Mouse (Mus musculus) kidney, adult 2 months (tissue): ENCODE data around the gene Skp1a.

Experiments used
- CTCF ChIP-seq: fragments of 200-500 bp; conservative IDR thresholded peaks from 2 replicates; pipeline ENCODE4 v1.5.1; 2011; ENCODE audit warnings: low read depth, mild to moderate bottlenecking, control low read depth, low read length, moderate library complexity, mixed read lengths; ENCODE audit not compliant: insufficient read depth, insufficient read length
- POLR2A ChIP-seq: fragments of 200-500 bp; IDR thresholded peaks from one replicate; pipeline ENCODE4 v1.6.1; 2011; ENCODE audit warnings: low read depth, low read length, control low read depth

DNA sequence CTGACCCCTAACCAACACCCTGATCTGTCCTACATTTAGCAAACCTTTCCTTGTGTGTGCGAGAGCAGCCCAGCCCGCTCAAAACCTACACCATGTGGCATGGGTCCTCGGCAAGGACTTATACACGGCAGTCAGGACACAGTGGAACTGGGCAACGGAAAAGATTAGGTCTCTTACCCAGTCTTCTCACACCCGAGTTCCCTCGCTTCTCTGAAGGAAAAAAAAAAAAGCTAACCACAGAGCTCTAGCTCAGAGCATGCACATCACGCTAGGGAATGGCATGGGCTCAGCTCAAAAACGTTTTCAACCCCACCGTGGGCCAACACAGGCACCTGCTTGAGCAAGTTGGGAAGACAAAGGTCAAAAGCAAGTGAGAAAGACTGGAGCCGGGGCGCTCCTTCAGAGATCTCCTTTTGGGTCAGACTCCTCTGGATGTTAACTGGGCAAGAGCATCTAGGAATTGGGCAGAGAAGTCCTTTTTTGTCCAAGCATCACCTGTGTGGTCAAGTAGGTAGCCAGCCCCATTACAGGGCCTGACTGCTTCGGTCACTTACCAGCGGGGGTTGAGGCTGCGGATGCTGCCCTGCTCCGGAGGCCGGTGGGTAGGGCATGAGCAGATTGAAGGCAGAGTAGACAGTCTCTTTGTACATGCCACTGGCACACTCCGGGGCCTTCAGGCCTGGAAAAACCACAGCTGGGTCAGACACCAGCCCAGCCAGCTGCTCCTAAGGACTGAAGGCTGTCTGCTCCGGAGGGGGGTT lies 50.0 kb downstream of the Skp1a start:
- TF ChIP-seq POLR2A, result no peak
- TF ChIP-seq CTCF, result no peak
